Mouse (Mus musculus): Measurements from ENCODE around the gene Zcwpw1.

GRCm38 (mm10) chr5:137823455-137824045, 36.0 kb downstream of the Zcwpw1 start:
- no peak for TF ChIP-seq CTCF (IDR thresholded peaks at IDR 0.05; ENCODE audit: low read depth)
- no peak for TF ChIP-seq EP300 (optimal IDR thresholded peaks at IDR 0.05)
